In the genomic region with DNA sequence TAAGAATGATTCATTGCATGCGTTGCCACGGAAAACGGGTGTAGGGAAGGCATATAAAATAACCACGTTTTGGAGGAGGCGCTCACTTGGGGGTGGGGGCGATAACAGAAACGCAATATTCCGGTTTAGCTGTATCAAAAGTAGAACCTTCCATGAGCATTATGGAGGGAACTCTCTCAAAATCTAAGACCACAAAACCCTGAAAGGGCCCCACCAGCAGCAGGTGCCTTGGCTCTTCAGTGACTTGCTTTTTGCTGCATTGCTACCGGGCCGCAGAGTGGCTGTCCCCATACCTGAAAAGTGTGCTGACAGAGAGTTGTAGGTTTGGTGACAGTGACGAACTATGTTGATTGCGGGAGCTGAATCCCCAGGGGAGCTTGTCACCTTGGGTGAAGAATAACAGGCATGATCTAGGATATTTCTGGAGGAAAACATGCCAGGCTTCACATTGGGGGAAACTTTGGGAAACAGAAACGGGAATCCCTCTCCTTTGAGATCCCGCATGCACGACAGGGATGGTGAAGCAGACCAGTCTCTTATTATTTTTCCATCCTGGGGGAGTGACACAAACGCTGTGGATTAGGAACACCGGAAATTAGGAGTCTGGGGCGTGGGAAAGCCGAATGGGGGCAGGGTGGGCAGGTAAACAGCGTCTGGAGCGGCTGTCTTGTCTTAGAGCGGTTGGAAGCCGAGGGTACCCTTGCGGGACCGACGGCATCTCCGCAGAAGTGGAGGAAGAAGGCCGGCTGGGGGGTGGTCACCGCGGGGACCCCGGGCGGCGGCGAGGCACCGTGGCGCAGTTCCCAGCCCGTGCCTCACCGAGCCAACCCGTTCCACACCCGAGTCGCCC, we compare ENCODE assay signal across 8 mouse cellular contexts. TPM values are rescaled to one million over a fixed set of nuclear protein-coding genes. Genes with fewer than 3 reads are reported as not detected.
DNase-seq lines count a peak whose midpoint lies in the region; ATAC-seq and TF ChIP-seq lines count a peak whose summit lies in the region.

No protein-coding gene starts in this region.

- no peaks in the 10 kb centered on the region for H3K36me3 ChIP-seq in forebrain, embryonic 16.5 days (ENCODE audit: control insufficient read depth, insufficient read depth)
- H3K36me3 ChIP-seq in intestine, postnatal 0 days (ENCODE audit: control insufficient read depth, insufficient read depth) = no peaks in the 10 kb centered on the region
- no peaks in the 10 kb centered on the region for H3K36me3 ChIP-seq in limb, embryonic 14.5 days (ENCODE audit: control insufficient read depth, insufficient read depth, low read length)
- no peaks in the 10 kb centered on the region for H3K36me3 ChIP-seq in midbrain, postnatal 0 days (ENCODE audit: insufficient read depth, low read length)

- peak overlapping the region; percentile 62 for H3K4me2 ChIP-seq in forebrain, embryonic 16.5 days (ENCODE audit: low read length)
- peak overlapping the region; percentile 92 for H3K4me2 ChIP-seq in intestine, postnatal 0 days (replicated peaks; ENCODE audit: low read depth)
- H3K4me2 ChIP-seq in limb, embryonic 14.5 days (replicated peaks; ENCODE audit: low read depth, low read length, severe bottlenecking) = peak overlapping the region; percentile 86
- peak overlapping the region; percentile 91 for H3K4me2 ChIP-seq in midbrain, postnatal 0 days (ENCODE audit: low read depth, low read length, poor library complexity, severe bottlenecking)

- no peak for TF ChIP-seq POLR2A in limb, embryonic 14.5 days (IDR thresholded peaks at IDR 0.05; ENCODE audit: borderline replicate concordance, extremely low read depth, insufficient read depth, insufficient read length)

- no peaks in the 10 kb centered on the region for H3K27me3 ChIP-seq in forebrain, embryonic 16.5 days (replicated peaks; ENCODE audit: control insufficient read depth, insufficient read depth, low read length)
- H3K27me3 ChIP-seq in intestine, postnatal 0 days (replicated peaks; ENCODE audit: control insufficient read depth, insufficient read depth, low read length) = no peaks in the 10 kb centered on the region
- H3K27me3 ChIP-seq in limb, embryonic 14.5 days (ENCODE audit: control insufficient read depth, insufficient read depth, low read length) = no peaks in the 10 kb centered on the region
- no peaks in the 10 kb centered on the region for H3K27me3 ChIP-seq in midbrain, postnatal 0 days (ENCODE audit: insufficient read depth, low read length)

- no peaks in the 10 kb centered on the region for H3K9me3 ChIP-seq in forebrain, embryonic 16.5 days (ENCODE audit: control insufficient read depth, low read length)
- no peaks in the 10 kb centered on the region for H3K9me3 ChIP-seq in intestine, postnatal 0 days (ENCODE audit: control insufficient read depth)
- no peaks in the 10 kb centered on the region for H3K9me3 ChIP-seq in limb, embryonic 14.5 days (ENCODE audit: control insufficient read depth, low read length)
- no peaks in the 10 kb centered on the region for H3K9me3 ChIP-seq in midbrain, postnatal 0 days (ENCODE audit: low read length)

- DNase-seq in left cerebral cortex, adult 18-20 months (ENCODE audit: low spot score in 2 of 2) = peak; percentile 17 to 47
- DNase-seq in left cerebral cortex, adult 11 months (ENCODE audit: low spot score) = no peak
- DNase-seq in c-Kit-positive CD71-positive TER-119-positive erythroid progenitor cells, embryonic 14.5 days (ENCODE audit: low spot score) = peak; percentile 25
- DNase-seq in limb, embryonic 14.5 days (ENCODE audit: low spot score) = no peak
- DNase-seq in midbrain, postnatal 0 days (ENCODE audit: low spot score) = peak; percentile 45
- peak; percentile 21 for DNase-seq in testis, postnatal 14 days (ENCODE audit: low spot score)

- WGBS in forebrain, embryonic 16.5 days = 8% methylated on average over 40 of the region's 41 CpGs
- WGBS in intestine, postnatal 0 days = 7% methylated on average over 39 of the region's 41 CpGs
- WGBS in limb, embryonic 14.5 days = 3% methylated on average over 32 of the region's 41 CpGs
- WGBS in midbrain, postnatal 0 days = 3% methylated on average over 41 of the region's 41 CpGs

- H3K27ac ChIP-seq in forebrain, embryonic 16.5 days (ENCODE audit: low read length) = peak overlapping the region; percentile 96
- peak overlapping the region; percentile 94 for H3K27ac ChIP-seq in intestine, postnatal 0 days (ENCODE audit: low read depth, low read length)
- peak overlapping the region; percentile 94 for H3K27ac ChIP-seq in limb, embryonic 14.5 days (replicated peaks; ENCODE audit: low read depth, low read length)
- peak overlapping the region; percentile 94 for H3K27ac ChIP-seq in midbrain, postnatal 0 days (ENCODE audit: low read depth, low read length)

- no peak for TF ChIP-seq CTCF in intestine, postnatal 0 days (IDR thresholded peaks at IDR 0.05; ENCODE audit: low read depth)
- TF ChIP-seq CTCF in midbrain, postnatal 0 days (IDR thresholded peaks at IDR 0.05) = no peak

- H3K4me1 ChIP-seq in forebrain, embryonic 16.5 days (replicated peaks; ENCODE audit: control insufficient read depth, insufficient read depth, low read length) = peaks cover 35% of the 10 kb centered on the region
- peaks cover 5% of the 10 kb centered on the region; the same call in 1 of the 2 replicates for H3K4me1 ChIP-seq in intestine, postnatal 0 days (replicated peaks; ENCODE audit: control insufficient read depth, insufficient read depth, low read length)
- H3K4me1 ChIP-seq in limb, embryonic 14.5 days (ENCODE audit: control insufficient read depth, insufficient read depth, low read length) = peaks cover 22% of the 10 kb centered on the region
- peaks cover 2% of the 10 kb centered on the region; the same call in 1 of the 2 replicates for H3K4me1 ChIP-seq in midbrain, postnatal 0 days (ENCODE audit: insufficient read depth, low read length)

- ATAC-seq in forebrain, embryonic 16.5 days = no peak
- ATAC-seq in intestine, postnatal 0 days = peak; percentile 23
- peak; percentile 21 for ATAC-seq in limb, embryonic 14.5 days (ENCODE audit: low FRiP score, low read depth)
- ATAC-seq in midbrain, postnatal 0 days (ENCODE audit: low FRiP score) = 0 out of 2 replicates have a peak, but pooled peaks have one; percentile 11

- peak overlapping the region; percentile 96 for H3K9ac ChIP-seq in forebrain, embryonic 16.5 days (replicated peaks; ENCODE audit: low read depth, low read length)
- H3K9ac ChIP-seq in intestine, postnatal 0 days (ENCODE audit: low read depth, low read length) = peak overlapping the region; percentile 94
- H3K9ac ChIP-seq in limb, embryonic 14.5 days (ENCODE audit: low read depth, low read length, severe bottlenecking) = peak overlapping the region; percentile 91
- H3K9ac ChIP-seq in midbrain, postnatal 0 days (replicated peaks; ENCODE audit: low read length, poor library complexity, severe bottlenecking) = peak overlapping the region; percentile 81

- H3K4me3 ChIP-seq in forebrain, embryonic 16.5 days (replicated peaks; ENCODE audit: low read length) = peak overlapping the region; percentile 89
- peak overlapping the region; percentile 88 for H3K4me3 ChIP-seq in intestine, postnatal 0 days (ENCODE audit: low read depth, low read length)
- peak overlapping the region; percentile 78 for H3K4me3 ChIP-seq in limb, embryonic 14.5 days (replicated peaks; ENCODE audit: low read length)
- H3K4me3 ChIP-seq in midbrain, postnatal 0 days (ENCODE audit: low read depth, low read length) = peak overlapping the region; percentile 87

RNA-seq across cellular contexts. Expression of gene Cdc42bpa, which starts 1.2 kb away (rescaled TPM):
- total RNA-seq in left cerebral cortex, adult 18-20 months (2021) = 100 to 1,000 TPM; 223 to 236 TPM
- 28.6 and 31.4 TPM in 2 replicates for polyA plus RNA-seq in forebrain, embryonic 16.5 days (2015; fragmentation: Nextera tagmentation; extraction: Ambion mirVana)
- polyA plus RNA-seq in intestine, postnatal 0 days (2015; fragmentation: Nextera tagmentation; extraction: Ambion mirVana) = 9.2 and 10.9 TPM in 2 replicates
- 27.6 and 29.1 TPM in 2 replicates for polyA plus RNA-seq in limb, embryonic 14.5 days (2012; rRNA removed)
- polyA plus RNA-seq in limb, embryonic 14.5 days (2014; fragmentation: Nextera tagmentation; extraction: Ambion mirVana) = 16.8 and 20.6 TPM in 2 replicates
- 108 and 128 TPM in 2 replicates for total RNA-seq in midbrain, postnatal 0 days (2014; rRNA removed)
- polyA plus RNA-seq in midbrain, postnatal 0 days (2015; fragmentation: Nextera tagmentation; extraction: Ambion mirVana) = 25.7 and 29.3 TPM in 2 replicates

Comparison
In these comparisons a context has a peak if more than half of its experiments do, and no peak if none do; other contexts are left out.
1. DNase-seq: peak in left cerebral cortex, adult 18-20 months (2 of 2), c-Kit-positive CD71-positive TER-119-positive erythroid progenitor cells, embryonic 14.5 days (single experiment), midbrain, postnatal 0 days (single experiment) and testis, postnatal 14 days (single experiment); none in left cerebral cortex, adult 11 months (single experiment) and limb, embryonic 14.5 days (single experiment).
2. Peak in every context shown above with its lines, with median percentiles within 50 percentile points of each other: H3K27ac ChIP-seq, H3K4me2 ChIP-seq, H3K4me3 ChIP-seq and H3K9ac ChIP-seq.